In the genomic region with DNA sequence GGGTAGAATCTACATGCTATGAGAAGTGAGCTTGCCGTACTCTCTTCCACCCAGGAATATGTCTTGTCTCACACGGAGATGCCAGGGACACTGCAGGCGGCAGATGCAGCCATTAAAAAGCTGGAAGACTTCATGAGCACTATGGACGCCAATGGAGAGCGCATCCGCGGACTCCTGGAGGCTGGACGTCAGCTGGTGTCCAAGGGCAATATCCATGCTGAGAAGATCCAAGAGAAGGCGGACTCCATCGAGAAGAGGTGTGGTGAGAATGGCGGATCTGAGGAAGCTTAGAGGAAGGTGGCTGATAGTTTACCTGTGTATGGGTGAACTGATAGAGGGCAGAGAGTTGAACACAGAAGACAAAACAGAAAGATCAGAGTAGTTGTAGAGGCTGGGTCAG, we compare ENCODE assay signal across 34 mouse cellular contexts. TPM values are rescaled to one million over a fixed set of nuclear protein-coding genes. Genes with fewer than 3 reads are reported as not detected.
"Had no signal": no experiment of that assay in that cellular context is flagged by ENCODE, and none has a peak within 500 bp of the region (broad histone marks: within the 10 kb centered on the region; RNA-seq: fewer than 3 reads in every experiment).

No protein-coding gene starts in this region.

- H3K9me3 ChIP-seq: heart, embryonic 13.5 days; heart, embryonic 15.5 days; hindbrain, embryonic 10.5 days; hindbrain, embryonic 12.5 days; hindbrain, embryonic 13.5 days; hindbrain, embryonic 15.5 days; intestine, embryonic 15.5 days; kidney, embryonic 15.5 days had no signal

- H3K27ac ChIP-seq: heart, embryonic 13.5 days; heart, embryonic 15.5 days; hindbrain, embryonic 10.5 days; hindbrain, embryonic 12.5 days; hindbrain, embryonic 13.5 days; hindbrain, embryonic 14.5 days; hindbrain, embryonic 15.5 days; hindbrain, postnatal 0 days; intestine, embryonic 15.5 days; kidney, embryonic 15.5 days; kidney, postnatal 0 days; layer of hippocampus, adult 2 months; left cerebral cortex, adult 2 months had no signal

- H3K27me3 ChIP-seq: heart, embryonic 13.5 days; heart, embryonic 15.5 days; hindbrain, embryonic 12.5 days; hindbrain, embryonic 13.5 days; hindbrain, embryonic 15.5 days; intestine, embryonic 15.5 days; kidney, embryonic 15.5 days had no signal

- H3K4me3 ChIP-seq: heart, embryonic 13.5 days; heart, embryonic 15.5 days; hindbrain, embryonic 10.5 days; hindbrain, embryonic 12.5 days; hindbrain, embryonic 13.5 days; hindbrain, embryonic 15.5 days; intestine, embryonic 15.5 days; kidney, embryonic 15.5 days; layer of hippocampus, adult 2 months; left cerebral cortex, adult 2 months had no signal

- H3K4me1 ChIP-seq: heart, embryonic 13.5 days; heart, embryonic 15.5 days; hindbrain, embryonic 10.5 days; hindbrain, embryonic 12.5 days; hindbrain, embryonic 13.5 days; hindbrain, embryonic 15.5 days; intestine, embryonic 15.5 days; kidney, embryonic 15.5 days had no signal

- H3K4me2 ChIP-seq: heart, embryonic 11.5 days; heart, embryonic 13.5 days; heart, embryonic 15.5 days; hindbrain, embryonic 12.5 days; hindbrain, embryonic 13.5 days; hindbrain, embryonic 14.5 days; hindbrain, embryonic 15.5 days; intestine, embryonic 15.5 days; kidney, embryonic 15.5 days had no signal

- DNase-seq: heart, postnatal 10 days; heart, postnatal 14 days; heart, postnatal 36 days; kidney, adult 11 months; kidney, adult 18-20 months; kidney, adult 2 months; kidney, adult 8-10 months; kidney, adult 9 months; kidney, postnatal 10 days; kidney, postnatal 14 days; kidney, postnatal 36 days; kidney, postnatal 4 days; layer of hippocampus, adult 9-11 months; layer of hippocampus, postnatal 36 days had no signal

- ATAC-seq: hindbrain, embryonic 16.5 days; hindbrain, postnatal 0 days; inflammation-experienced regulatory T-cells, adult 6 months; intestine, embryonic 15.5 days; intestine, embryonic 16.5 days; intestine, postnatal 0 days had no signal

- H3K36me3 ChIP-seq: heart, embryonic 15.5 days had no signal

- H3K9ac ChIP-seq: heart, embryonic 13.5 days; heart, embryonic 15.5 days; hindbrain, embryonic 12.5 days; hindbrain, embryonic 13.5 days; hindbrain, embryonic 14.5 days; hindbrain, embryonic 15.5 days; intestine, embryonic 15.5 days; kidney, embryonic 15.5 days had no signal

RNA-seq across cellular contexts. Expression of gene Gm960, which starts 40.6 kb away (rescaled TPM):
- total RNA-seq: heart, postnatal 10 days; heart, postnatal 14 days; heart, postnatal 25 days; heart, postnatal 36 days had no signal
- polyA plus RNA-seq: inflammation-experienced regulatory T-cells, adult 6 months; large intestine, adult 2 months had no signal
